Mouse (Mus musculus): ENCODE data around the gene Fbxo36. TPM values are rescaled to one million over a fixed set of nuclear protein-coding genes. Genes with fewer than 3 reads are reported as not detected.

Fbxo36 gene
- polyA plus RNA-seq, 1 experiment, result 0.09 TPM

DNA sequence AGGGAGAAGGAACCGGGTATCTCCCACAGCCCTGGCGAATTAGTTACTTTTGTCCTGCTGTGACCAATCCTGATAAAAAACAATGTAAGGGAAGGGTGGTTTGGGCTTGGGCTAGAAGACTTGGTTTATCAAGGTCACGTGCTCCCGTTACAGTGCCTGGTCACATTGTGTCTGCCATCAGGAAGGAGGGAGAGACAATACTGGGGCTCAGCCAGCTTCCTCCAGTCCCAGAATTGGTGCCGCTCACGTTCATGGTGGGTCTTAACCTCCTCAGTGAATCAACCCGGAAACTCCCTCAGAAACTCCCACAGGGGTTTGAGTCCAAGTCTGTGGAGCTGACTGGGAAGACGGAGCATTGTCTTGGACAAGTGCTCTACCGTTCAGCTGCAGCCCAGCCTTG lies 86.0 kb downstream of the Fbxo36 start:
- peaks cover 4% of the 10 kb centered on the region for H3K4me1 ChIP-seq (ENCODE audit: control insufficient read depth)
- no peak for TF ChIP-seq GATA1 (IDR thresholded peaks at IDR 0.05; ENCODE audit: low read length)
- no peak for TF ChIP-seq TAL1 (IDR thresholded peaks at IDR 0.05; ENCODE audit: low read length)
- H3K27me3 ChIP-seq (ENCODE audit: control insufficient read depth), result no peaks in the 10 kb centered on the region
- H3K36me3 ChIP-seq (ENCODE audit: control insufficient read depth), result no peaks in the 10 kb centered on the region
- no peak overlapping the region for H3K4me3 ChIP-seq (replicated peaks)
- H3K9me3 ChIP-seq (ENCODE audit: control insufficient read depth, low read length), result no peaks in the 10 kb centered on the region

DNA sequence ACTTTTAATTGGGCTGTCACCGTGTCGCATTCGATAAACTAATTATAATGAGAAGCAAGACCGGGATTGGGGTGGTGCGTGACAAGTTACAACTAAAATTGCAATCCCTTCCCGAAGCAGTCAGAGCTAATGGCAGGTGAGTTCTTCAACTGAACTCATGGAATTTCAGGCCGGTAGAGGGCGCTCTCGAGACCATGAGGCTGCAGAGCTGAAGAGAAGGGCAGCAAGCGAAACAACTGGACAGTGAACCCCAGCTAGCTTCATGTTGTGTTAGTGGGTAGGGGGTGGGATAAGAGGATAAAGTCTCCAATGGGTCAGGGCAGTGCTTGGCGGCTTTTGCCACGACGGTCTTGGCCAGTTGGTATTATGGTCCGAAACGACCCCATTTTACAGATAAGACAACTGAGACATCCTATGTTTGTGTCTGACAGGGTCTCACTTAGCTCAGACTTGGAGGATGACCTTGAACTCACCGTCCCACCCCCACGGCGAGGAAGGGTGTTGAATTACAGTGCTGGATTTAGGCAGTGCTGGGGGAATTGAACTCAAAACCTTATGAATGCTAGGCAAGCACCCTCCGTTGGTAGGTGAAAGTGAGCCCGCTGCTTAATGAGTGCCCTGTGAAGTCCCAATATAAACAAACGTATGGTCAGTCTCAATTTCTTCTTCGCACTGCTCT lies 94.0 kb downstream of the Fbxo36 start:
- Histone ChIP-seq H3K27me3 (ENCODE audit: control insufficient read depth) (peaks cover 24% of the 10 kb centered on the region), H3K36me3 (ENCODE audit: control insufficient read depth) (no peaks in the 10 kb centered on the region), H3K4me3 (replicated peaks) (no peak overlapping the region), H3K9me3 (ENCODE audit: control insufficient read depth, low read length) (no peaks in the 10 kb centered on the region), H3K4me1 (ENCODE audit: control insufficient read depth) (no peaks in the 10 kb centered on the region)
- no peak for TF ChIP-seq TAL1 (IDR thresholded peaks at IDR 0.05; ENCODE audit: low read length)
- no peak for TF ChIP-seq GATA1 (IDR thresholded peaks at IDR 0.05; ENCODE audit: low read length)

GRCm38 (mm10) chr1:84934151-84934502 lies 94.5 kb downstream of the Fbxo36 start:
- H3K27me3 ChIP-seq (ENCODE audit: control insufficient read depth), result peaks cover 24% of the 10 kb centered on the region
- H3K36me3 ChIP-seq (ENCODE audit: control insufficient read depth), result no peaks in the 10 kb centered on the region
- H3K4me3 ChIP-seq (replicated peaks), result no peak overlapping the region
- H3K9me3 ChIP-seq (ENCODE audit: control insufficient read depth, low read length), result no peaks in the 10 kb centered on the region
- TF ChIP-seq TAL1 (IDR thresholded peaks at IDR 0.05; ENCODE audit: low read length), result no peak
- TF ChIP-seq GATA1 (IDR thresholded peaks at IDR 0.05; ENCODE audit: low read length), result no peak
- H3K4me1 ChIP-seq (ENCODE audit: control insufficient read depth), result no peaks in the 10 kb centered on the region

DNA sequence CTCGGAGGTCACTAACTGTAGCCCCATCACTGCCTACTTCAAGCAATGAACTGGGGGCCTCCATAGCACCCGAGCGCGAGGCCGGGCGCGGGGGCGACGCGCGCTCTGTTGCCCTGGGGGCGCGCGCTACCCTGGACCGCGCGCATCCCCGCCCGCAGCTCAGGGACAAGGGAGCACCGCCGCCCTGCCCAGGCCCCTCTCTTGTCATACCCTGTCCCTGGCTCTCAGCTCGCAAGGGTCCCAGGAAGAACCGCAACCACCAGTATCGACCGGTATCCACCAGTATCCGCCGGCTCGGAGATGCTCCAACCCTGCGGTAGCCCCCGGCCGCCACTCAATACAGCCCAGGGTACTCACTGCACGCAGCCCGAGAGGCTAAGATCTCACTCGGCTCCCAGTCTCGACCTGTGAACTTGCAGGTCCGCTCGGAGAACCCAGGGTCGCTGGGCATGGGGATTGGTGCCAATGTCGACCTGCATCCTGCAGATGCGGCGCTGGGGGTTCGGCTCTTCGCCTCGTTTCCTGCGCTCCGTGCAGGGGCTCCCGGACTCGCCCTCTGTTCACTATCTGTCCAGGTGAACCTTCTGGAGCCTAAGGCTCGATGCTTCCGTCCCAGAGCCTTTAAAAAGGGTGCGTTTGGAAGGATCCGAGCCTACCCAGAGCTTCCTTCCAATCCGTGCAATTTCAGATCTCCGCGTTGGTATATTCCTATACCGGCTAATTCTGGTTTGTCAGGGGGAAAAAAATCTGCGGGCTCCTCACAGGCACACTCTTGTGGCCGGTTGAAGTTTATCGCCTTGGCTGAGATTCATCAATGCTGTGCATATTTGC lies 95.1 kb downstream of the Fbxo36 start, which contains the start of gene Slc16a14:
Gene Slc16a14 (minus strand): TSS at position 632 of the 831 bp plus-strand sequence.
- no peaks in the 10 kb centered on the region for H3K9me3 ChIP-seq (ENCODE audit: control insufficient read depth, low read length)
- H3K4me1 ChIP-seq (ENCODE audit: control insufficient read depth), result no peaks in the 10 kb centered on the region
- H3K27me3 ChIP-seq (ENCODE audit: control insufficient read depth), result peaks cover 24% of the 10 kb centered on the region
- H3K4me3 ChIP-seq (replicated peaks), result no peak within 1 kb of the TSS
- no peaks in the 10 kb centered on the region for H3K36me3 ChIP-seq (ENCODE audit: control insufficient read depth)
- TF ChIP-seq TAL1 (IDR thresholded peaks at IDR 0.05; ENCODE audit: low read length) (no peak), GATA1 (IDR thresholded peaks at IDR 0.05; ENCODE audit: low read length) (no peak)

DNA sequence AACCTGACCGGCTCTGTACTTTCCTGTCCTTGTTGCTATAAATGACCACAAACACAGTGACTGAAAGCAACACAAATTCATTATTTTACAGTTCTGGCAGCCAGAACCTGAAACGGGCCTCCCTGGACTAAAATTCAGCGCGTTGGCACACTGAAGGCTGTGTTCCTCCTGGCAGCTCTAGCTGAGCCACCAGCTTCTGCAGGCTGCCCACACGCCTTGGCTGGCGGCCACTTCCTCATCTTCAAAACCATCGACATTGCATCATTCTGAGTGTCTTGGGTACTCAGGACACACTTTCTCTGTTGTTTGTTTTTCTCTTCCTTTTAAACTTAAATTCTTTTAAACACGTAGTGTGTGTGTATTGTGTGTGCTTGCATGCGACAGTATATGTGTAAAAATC lies 96.0 kb downstream of the Fbxo36 start:
- Histone ChIP-seq H3K4me3 (replicated peaks) (no peak overlapping the region), H3K36me3 (ENCODE audit: control insufficient read depth) (no peaks in the 10 kb centered on the region), H3K9me3 (ENCODE audit: control insufficient read depth, low read length) (no peaks in the 10 kb centered on the region), H3K4me1 (ENCODE audit: control insufficient read depth) (no peaks in the 10 kb centered on the region), H3K27me3 (ENCODE audit: control insufficient read depth) (peaks cover 24% of the 10 kb centered on the region)
- TF ChIP-seq GATA1 (IDR thresholded peaks at IDR 0.05; ENCODE audit: low read length), result no peak
- no peak for TF ChIP-seq TAL1 (IDR thresholded peaks at IDR 0.05; ENCODE audit: low read length)

GRCm38 (mm10) chr1:84936716-84937510 lies 97.3 kb downstream of the Fbxo36 start:
- no peak for TF ChIP-seq TAL1 (IDR thresholded peaks at IDR 0.05; ENCODE audit: low read length)
- no peak for TF ChIP-seq GATA1 (IDR thresholded peaks at IDR 0.05; ENCODE audit: low read length)
- Histone ChIP-seq H3K4me3 (replicated peaks) (no peak overlapping the region), H3K36me3 (ENCODE audit: control insufficient read depth) (no peaks in the 10 kb centered on the region), H3K4me1 (ENCODE audit: control insufficient read depth) (no peaks in the 10 kb centered on the region), H3K9me3 (ENCODE audit: control insufficient read depth, low read length) (no peaks in the 10 kb centered on the region), H3K27me3 (ENCODE audit: control insufficient read depth) (peaks cover 24% of the 10 kb centered on the region)

DNA sequence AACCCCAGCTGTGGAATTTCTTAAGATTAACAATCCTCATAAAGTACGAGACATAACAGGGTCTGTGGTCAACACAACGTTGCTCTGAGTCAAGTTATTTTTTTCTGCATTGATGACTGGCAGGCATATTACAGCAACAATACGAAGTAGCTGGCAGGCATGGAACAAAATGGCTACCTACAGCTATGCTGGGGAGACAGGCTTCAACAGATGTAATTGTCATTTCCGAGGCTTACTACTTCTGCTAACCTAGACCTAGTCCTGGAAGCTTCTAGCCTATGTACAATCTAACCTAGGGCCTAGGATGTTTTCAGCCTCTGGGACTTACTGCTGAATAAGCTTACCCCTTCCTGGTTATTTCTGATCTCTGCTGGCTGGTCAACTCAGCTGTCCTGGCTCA lies 99.8 kb downstream of the Fbxo36 start:
- Histone ChIP-seq H3K4me1 (ENCODE audit: control insufficient read depth) (no peaks in the 10 kb centered on the region), H3K36me3 (ENCODE audit: control insufficient read depth) (no peaks in the 10 kb centered on the region), H3K27me3 (ENCODE audit: control insufficient read depth) (peaks cover 13% of the 10 kb centered on the region), H3K9me3 (ENCODE audit: control insufficient read depth, low read length) (no peaks in the 10 kb centered on the region), H3K4me3 (replicated peaks) (no peak overlapping the region)
- TF ChIP-seq TAL1 (IDR thresholded peaks at IDR 0.05; ENCODE audit: low read length), result no peak
- no peak for TF ChIP-seq GATA1 (IDR thresholded peaks at IDR 0.05; ENCODE audit: low read length)

- Histone ChIP-seq H3K27me3 (ENCODE audit: control insufficient read depth) (peaks cover 5% of the 10 kb centered on the region), H3K36me3 (ENCODE audit: control insufficient read depth) (no peaks in the 10 kb centered on the region), H3K4me3 (replicated peaks) (no peak overlapping the region), H3K4me1 (ENCODE audit: control insufficient read depth) (no peaks in the 10 kb centered on the region), H3K9me3 (ENCODE audit: control insufficient read depth, low read length) (no peaks in the 10 kb centered on the region)
- no peak for TF ChIP-seq GATA1 (IDR thresholded peaks at IDR 0.05; ENCODE audit: low read length)
- no peak for TF ChIP-seq TAL1 (IDR thresholded peaks at IDR 0.05; ENCODE audit: low read length)
These were observed 100.7 kb downstream of the Fbxo36 start for GRCm38 (mm10) chr1:84940322-84940721.

GRCm38 (mm10) chr1:84942666-84943065 lies 103.0 kb downstream of the Fbxo36 start:
- Histone ChIP-seq H3K36me3 (ENCODE audit: control insufficient read depth) (no peaks in the 10 kb centered on the region), H3K9me3 (ENCODE audit: control insufficient read depth, low read length) (no peaks in the 10 kb centered on the region), H3K4me3 (replicated peaks) (no peak overlapping the region), H3K4me1 (ENCODE audit: control insufficient read depth) (no peaks in the 10 kb centered on the region), H3K27me3 (ENCODE audit: control insufficient read depth) (no peaks in the 10 kb centered on the region)
- TF ChIP-seq TAL1 (IDR thresholded peaks at IDR 0.05; ENCODE audit: low read length) (no peak), GATA1 (IDR thresholded peaks at IDR 0.05; ENCODE audit: low read length) (no peak)

All from erythroblast, embryonic 14.5 days (primary cell).